Mouse (Mus musculus) intestine, embryonic 14.5 days (tissue): ENCODE data around the gene Eri3. TPM values are rescaled to one million over a fixed set of nuclear protein-coding genes. Genes with fewer than 3 reads are reported as not detected.

Experiments
- ATAC-seq: fragments of 200-750 bp; cut with Nextera tagmentation; replicated peaks from 2 replicates; pipeline ENCODE4 v1.8.0; 2017; ENCODE audit warnings: low read depth, moderate number of reproducible peaks, moderate TSS enrichment, moderate library complexity; ENCODE audit not compliant: low FRiP score, low TSS enrichment
- DNase-seq: peaks from one replicate; pipeline ENCODE4 v3.0.0-alpha.2; 2018; ENCODE audit warnings: low spot score
- H3K27ac ChIP-seq: fragments of 300-500 bp; sonication (generic); 2 replicates; pipeline ENCODE4 v1.5.1; 2014; ENCODE audit warnings: low read depth, mild to moderate bottlenecking, control low read depth
- H3K27me3 ChIP-seq: fragments of 300-500 bp; sonication (generic); replicated peaks from 2 replicates; pipeline ENCODE4 v1.6.1; 2014; ENCODE audit warnings: low read length, control low read depth; ENCODE audit not compliant: control insufficient read depth, insufficient read depth
- H3K36me3 ChIP-seq: fragments of 300-500 bp; sonication (generic); 2 replicates; pipeline ENCODE4 v1.6.1; 2014; ENCODE audit warnings: low read length, control low read depth; ENCODE audit not compliant: control insufficient read depth, insufficient read depth
- H3K4me1 ChIP-seq: fragments of 300-500 bp; sonication (generic); replicated peaks from 2 replicates; pipeline ENCODE4 v1.6.1; 2014; ENCODE audit warnings: low read length, control low read depth, mixed read lengths; ENCODE audit not compliant: control insufficient read depth, insufficient read depth
- H3K4me2 ChIP-seq: fragments of 300-500 bp; sonication (generic); 2 replicates; pipeline ENCODE4 v1.6.1; 2014; ENCODE audit warnings: low read length
- H3K4me3 ChIP-seq: fragments of 300-500 bp; sonication (generic); 2 replicates; pipeline ENCODE4 v1.5.1; 2014; ENCODE audit warnings: low read depth, low read length, control low read depth, mixed read lengths
- H3K9ac ChIP-seq: fragments of 300-500 bp; sonication (generic); 2 replicates; pipeline ENCODE4 v1.6.1; 2014; ENCODE audit warnings: mild to moderate bottlenecking, low read length
- H3K9me3 ChIP-seq: fragments of 300-500 bp; sonication (generic); 2 replicates; pipeline ENCODE4 v1.6.1; 2016; ENCODE audit warnings: low read length, control low read depth; ENCODE audit not compliant: control insufficient read depth
- WGBS: fragments of 180-500 bp; shearing (Covaris S2); extraction: QIAGEN DNeasy Blood & Tissue Kit; methylation state at CpG from one replicate; pipeline ENCODE4 v1.1.7; 2014; 5-methylcytosine and 5-hydroxymethylcytosine counted together
- polyA plus RNA-seq: library from polyadenylated mRNA; unstranded; fragments of >200 nt; fragmentation: Nextera tagmentation; extraction: Ambion mirVana; gene quantifications from 2 replicates; pipeline ENCODE4 v1.2.1, GENCODE M21; 2014

Eri3 gene
- polyA plus RNA-seq, 1 experiment from 2014 or later: 141 TPM

DNA sequence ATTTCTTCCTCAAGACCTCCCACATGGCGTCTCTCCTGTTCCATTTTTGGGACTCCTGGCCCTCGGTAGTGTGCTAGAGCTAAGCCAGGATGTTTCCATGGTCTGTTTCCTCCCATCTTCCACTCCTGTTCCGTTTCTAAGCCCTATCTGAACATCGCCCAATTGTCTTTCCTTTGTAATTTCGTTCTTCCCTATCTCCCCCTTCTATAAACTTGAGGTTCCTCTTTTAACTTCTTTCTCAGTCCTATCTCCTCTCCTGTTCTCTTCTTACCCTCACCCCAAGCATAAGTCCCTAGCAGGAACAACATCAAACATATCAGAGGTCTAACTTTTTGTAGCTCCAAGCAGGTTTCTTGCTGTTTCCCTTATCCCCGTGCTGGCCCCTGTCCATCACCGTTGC, 13.2 kb upstream of the Eri3 start:
- 88% methylated on average over 7 of the region's 7 CpGs for WGBS
- Histone ChIP-seq H3K9me3 (no peaks in the 10 kb centered on the region), H3K27me3 (no peaks in the 10 kb centered on the region), H3K36me3 (no peaks in the 10 kb centered on the region), H3K27ac (no peak overlapping the region), H3K9ac (no peak overlapping the region), H3K4me2 (no peak overlapping the region), H3K4me3 (no peak overlapping the region), H3K4me1 (no peaks in the 10 kb centered on the region)
- no peak for DNase-seq
- no peak for ATAC-seq

- Histone ChIP-seq H3K27me3 (no peaks in the 10 kb centered on the region), H3K9me3 (no peaks in the 10 kb centered on the region), H3K9ac (no peak overlapping the region), H3K4me3 (no peak overlapping the region), H3K4me1 (no peaks in the 10 kb centered on the region), H3K4me2 (no peak overlapping the region), H3K36me3 (no peaks in the 10 kb centered on the region), H3K27ac (no peak overlapping the region)
- DNase-seq (no peak), ATAC-seq (no peak)
- 64% methylated on average over 8 of the region's 8 CpGs for WGBS
Measured at GRCm38 (mm10) chr4:117539329-117539980, 10.7 kb upstream of the Eri3 start.

GRCm38 (mm10) chr4:117540571-117540970, 9.6 kb upstream of the Eri3 start:
- Histone ChIP-seq H3K27ac (no peak overlapping the region), H3K9me3 (no peaks in the 10 kb centered on the region), H3K4me3 (no peak overlapping the region), H3K36me3 (no peaks in the 10 kb centered on the region), H3K27me3 (no peaks in the 10 kb centered on the region), H3K9ac (no peak overlapping the region), H3K4me1 (no peaks in the 10 kb centered on the region), H3K4me2 (no peak overlapping the region)
- WGBS: 72% methylated on average over 5 of the region's 5 CpGs
- no peak for DNase-seq
- no peak for ATAC-seq

DNA sequence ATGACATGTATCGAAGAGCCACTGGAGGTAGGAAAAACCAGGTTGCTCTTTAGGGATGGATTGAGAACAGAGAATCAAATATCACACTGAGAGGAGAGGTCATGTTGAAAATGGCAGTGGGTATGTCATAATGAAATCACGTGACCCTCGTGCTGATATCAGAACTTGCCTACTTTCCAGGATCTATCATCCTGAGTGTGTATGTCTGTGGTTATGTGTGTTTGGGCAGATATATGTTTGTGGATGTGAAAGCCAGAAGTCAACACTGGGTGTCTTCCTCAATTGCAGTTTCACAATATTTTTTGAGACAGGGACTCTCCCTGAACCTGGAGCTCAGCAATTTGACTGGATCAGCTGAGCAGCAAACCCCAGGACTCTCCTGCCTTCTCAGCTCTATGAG, 4.7 kb upstream of the Eri3 start:
- H3K9ac ChIP-seq: no peak overlapping the region
- DNase-seq: no peak
- no peak overlapping the region for H3K4me3 ChIP-seq
- no peak overlapping the region for H3K27ac ChIP-seq
- 84% methylated on average over 3 of the region's 3 CpGs for WGBS
- H3K4me1 ChIP-seq: no peaks in the 10 kb centered on the region
- no peak overlapping the region for H3K4me2 ChIP-seq
- no peaks in the 10 kb centered on the region for H3K36me3 ChIP-seq
- H3K9me3 ChIP-seq: no peaks in the 10 kb centered on the region
- no peaks in the 10 kb centered on the region for H3K27me3 ChIP-seq
- ATAC-seq: no peak

GRCm38 (mm10) chr4:117546616-117547015, 3.5 kb upstream of the Eri3 start:
- H3K9me3 ChIP-seq: no peaks in the 10 kb centered on the region
- DNase-seq: no peak
- H3K4me1 ChIP-seq: peaks cover 8% of the 10 kb centered on the region
- ATAC-seq: no peak
- H3K27ac ChIP-seq: no peak overlapping the region
- no peak overlapping the region for H3K4me3 ChIP-seq
- 83% methylated on average over 6 of the region's 6 CpGs for WGBS
- no peaks in the 10 kb centered on the region for H3K36me3 ChIP-seq
- H3K4me2 ChIP-seq: no peak overlapping the region
- no peaks in the 10 kb centered on the region for H3K27me3 ChIP-seq
- no peak overlapping the region for H3K9ac ChIP-seq

GRCm38 (mm10) chr4:117549576-117549975, 589 bp upstream of the Eri3 start:
- ATAC-seq (no peak), DNase-seq (peak; percentile 67)
- H3K27me3 ChIP-seq: no peaks in the 10 kb centered on the region
- no peaks in the 10 kb centered on the region for H3K9me3 ChIP-seq
- H3K9ac ChIP-seq: peak overlapping the region; percentile 11; the same call in 1 of the 2 replicates
- no peak overlapping the region for H3K27ac ChIP-seq
- H3K4me2 ChIP-seq: peak overlapping the region; percentile 35
- H3K36me3 ChIP-seq: no peaks in the 10 kb centered on the region
- 38% methylated on average over 6 of the region's 6 CpGs for WGBS
- peak overlapping the region; percentile 96 for H3K4me3 ChIP-seq
- peaks cover 11% of the 10 kb centered on the region for H3K4me1 ChIP-seq

DNA sequence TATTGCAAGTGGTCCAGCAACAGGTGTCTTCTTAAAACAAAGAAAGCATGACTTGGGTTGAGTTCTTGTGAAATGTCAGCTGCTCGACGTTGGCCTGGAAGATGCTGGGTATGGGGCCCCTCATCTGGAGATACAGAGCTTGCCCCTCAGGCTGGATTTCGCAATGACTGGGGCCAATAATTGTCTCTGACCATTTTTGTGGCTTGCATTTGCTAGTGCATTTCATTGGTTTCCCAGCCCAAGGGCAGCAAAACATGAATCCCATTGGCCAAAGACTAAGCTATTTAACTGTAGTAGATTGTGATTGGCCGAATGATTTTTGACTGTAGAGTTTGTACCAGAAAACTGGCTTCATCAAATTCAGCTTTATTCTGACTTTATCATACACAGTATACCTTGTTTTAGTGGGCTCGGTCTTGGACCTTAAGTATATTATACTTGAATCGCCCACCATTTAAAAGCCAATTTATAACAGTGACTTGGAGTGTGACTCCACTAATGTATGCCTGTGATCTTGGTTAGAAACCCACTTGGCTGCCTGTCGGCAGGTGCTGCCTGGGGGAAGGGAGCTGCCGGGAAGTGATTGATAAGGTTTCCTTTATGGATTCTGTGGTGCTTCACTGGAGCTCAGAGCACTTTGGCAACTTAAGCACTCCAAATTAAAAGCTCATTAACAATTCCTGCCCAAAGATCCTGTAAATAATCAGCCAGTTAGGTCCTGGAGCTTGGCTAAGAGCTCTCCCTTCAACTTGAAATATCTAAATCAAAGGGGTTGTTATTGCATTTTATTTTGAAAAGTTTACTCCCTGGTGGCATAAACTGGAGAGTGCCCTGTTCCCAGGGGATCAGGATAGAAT, 1.2 kb downstream of the Eri3 start:
- WGBS: 45% methylated on average over 8 of the region's 8 CpGs
- no peaks in the 10 kb centered on the region for H3K36me3 ChIP-seq
- H3K4me3 ChIP-seq: peak overlapping the region; percentile 96
- ATAC-seq (no peak), DNase-seq (no peak)
- 0 out of 2 replicates have a peak overlapping the region, but pooled peaks have one; percentile 48 for H3K27ac ChIP-seq
- no peaks in the 10 kb centered on the region for H3K27me3 ChIP-seq
- H3K9me3 ChIP-seq: no peaks in the 10 kb centered on the region
- peak overlapping the region; percentile 81 for H3K9ac ChIP-seq
- H3K4me2 ChIP-seq: peak overlapping the region; percentile 71
- peaks cover 17% of the 10 kb centered on the region for H3K4me1 ChIP-seq

GRCm38 (mm10) chr4:117555495-117555894, 5.3 kb downstream of the Eri3 start:
- H3K36me3 ChIP-seq: no peaks in the 10 kb centered on the region
- H3K4me3 ChIP-seq: no peak overlapping the region
- no peak overlapping the region for H3K9ac ChIP-seq
- DNase-seq (no peak), ATAC-seq (no peak)
- H3K4me1 ChIP-seq: peaks cover 20% of the 10 kb centered on the region
- no peak overlapping the region for H3K27ac ChIP-seq
- no peaks in the 10 kb centered on the region for H3K27me3 ChIP-seq
- 58% methylated on average over 2 of the region's 2 CpGs for WGBS
- H3K4me2 ChIP-seq: no peak overlapping the region
- no peaks in the 10 kb centered on the region for H3K9me3 ChIP-seq
